In genomic region chr2:6261718-6262117, GRCm38 (mm10) we compare ENCODE assay signal across 13 mouse cellular contexts. TPM values are rescaled to one million over a fixed set of nuclear protein-coding genes. Genes with fewer than 3 reads are reported as not detected.
A peak's percentile ranks its signal among the peaks of the same experiment; 100 is the strongest.
DNase-seq lines count a peak whose midpoint lies in the region; ATAC-seq and TF ChIP-seq lines count a peak whose summit lies in the region.
"Had no signal": no experiment of that assay in that cellular context is flagged by ENCODE, and none has a peak within 500 bp of the region (broad histone marks: within the 10 kb centered on the region; RNA-seq: fewer than 3 reads in every experiment).

No protein-coding gene starts in this region.

- no peak for ATAC-seq in heart, postnatal 0 days (ENCODE audit: insufficient read depth, low read depth)
- ATAC-seq in forebrain, embryonic 11.5 days (replicated peaks; ENCODE audit: low FRiP score) = peak; percentile 22; the same call in 1 of the 2 replicates
- no peak; the same call in 1 of the 2 replicates for ATAC-seq in neural tube, embryonic 12.5 days (ENCODE audit: low FRiP score, low read depth)
- no peak for ATAC-seq in activated CD4-positive, CD25-positive, alpha-beta regulatory T cell, adult 4 months
- ATAC-seq: CD4-positive, CD25-positive, alpha-beta regulatory T cell, adult 4 months; Patski had no signal

- no peak for TF ChIP-seq EP300 in heart, postnatal 0 days (IDR thresholded peaks at IDR 0.05; ENCODE audit: low read depth)

- peak overlapping the region; percentile 66 for H3K27ac ChIP-seq in heart, postnatal 0 days (ENCODE audit: low read depth)
- H3K27ac ChIP-seq in forebrain, embryonic 11.5 days (ENCODE audit: low read depth, low read length) = no peak overlapping the region; the same call in 1 of the 2 replicates
- H3K27ac ChIP-seq in limb, embryonic 10.5 days = peak overlapping the region; percentile 61; the same call in 1 of the 2 replicates
- H3K27ac ChIP-seq in neural tube, embryonic 12.5 days = peak overlapping the region; percentile 43; the same call in 1 of the 2 replicates

- no peak overlapping the region for H3K4me2 ChIP-seq in heart, postnatal 0 days (ENCODE audit: low read depth, low read length)
- H3K4me2 ChIP-seq in forebrain, embryonic 11.5 days (ENCODE audit: low read depth, low read length, severe bottlenecking) = no peak overlapping the region; the same call in 1 of the 2 replicates
- H3K4me2 ChIP-seq in neural tube, embryonic 12.5 days (replicated peaks) = 0 out of 2 replicates have a peak overlapping the region, but pooled peaks have one; percentile 15
- H3K4me2 ChIP-seq: lung, embryonic 15.5 days had no signal

- TF ChIP-seq CTCF in heart, postnatal 0 days (IDR thresholded peaks at IDR 0.05; ENCODE audit: low read depth) = no peak

- WGBS in heart, postnatal 0 days = 79% methylated on average over 9 of the region's 9 CpGs
- 44% methylated on average over 9 of the region's 9 CpGs for WGBS in forebrain, embryonic 11.5 days
- WGBS in limb, embryonic 10.5 days = 82% methylated on average over 9 of the region's 9 CpGs
- whole genome bisulfite sequencing in neural tube, embryonic 12.5 days = 66% methylated on average over 9 of the region's 9 CpGs

- no peak for DNase-seq in heart, postnatal 0 days (ENCODE audit: low spot score)
- no peak for DNase-seq in heart, postnatal 25 days (ENCODE audit: low spot score)
- DNase-seq in forebrain, embryonic 11.5 days (ENCODE audit: low spot score) = no peak
- DNase-seq in limb, embryonic 10.5 days (ENCODE audit: low spot score) = no peak
- no peak for DNase-seq in thymus, postnatal 4 days
- DNase-seq in frontal cortex, postnatal 25 days (ENCODE audit: low spot score in 2 of 2) = no peak
- DNase-seq: cerebellum, adult 11 months; right cerebral cortex, adult 18-20 months had no signal

- no peak overlapping the region for H3K4me3 ChIP-seq in heart, postnatal 0 days (ENCODE audit: low read depth, low read length)
- no peak overlapping the region for H3K4me3 ChIP-seq in forebrain, embryonic 11.5 days (ENCODE audit: low read depth, low read length)
- H3K4me3 ChIP-seq in limb, embryonic 10.5 days = no peak overlapping the region
- H3K4me3 ChIP-seq in neural tube, embryonic 12.5 days = no peak overlapping the region
- H3K4me3 ChIP-seq: lung, embryonic 15.5 days had no signal

- no peaks in the 10 kb centered on the region for H3K36me3 ChIP-seq in heart, postnatal 0 days (replicated peaks; ENCODE audit: control insufficient read depth, insufficient read depth, low read length)
- no peaks in the 10 kb centered on the region for H3K36me3 ChIP-seq in forebrain, embryonic 11.5 days (ENCODE audit: control insufficient read depth, insufficient read depth, low read length)
- no peaks in the 10 kb centered on the region for H3K36me3 ChIP-seq in limb, embryonic 10.5 days
- no peaks in the 10 kb centered on the region for H3K36me3 ChIP-seq in neural tube, embryonic 12.5 days
- H3K36me3 ChIP-seq: lung, embryonic 15.5 days had no signal

- H3K9ac ChIP-seq in heart, postnatal 0 days (replicated peaks; ENCODE audit: low read depth, low read length) = no peak overlapping the region
- no peak overlapping the region for H3K9ac ChIP-seq in forebrain, embryonic 11.5 days (ENCODE audit: low read length)
- H3K9ac ChIP-seq in neural tube, embryonic 12.5 days = no peak overlapping the region
- H3K9ac ChIP-seq: lung, embryonic 15.5 days had no signal

- intact Hi-C loops in heart, postnatal 25 days (cut with DNase I) = no loop called here

- no peaks in the 10 kb centered on the region for H3K9me3 ChIP-seq in heart, postnatal 0 days (replicated peaks; ENCODE audit: control insufficient read depth, low read length)
- peaks cover 6% of the 10 kb centered on the region for H3K9me3 ChIP-seq in forebrain, embryonic 11.5 days (ENCODE audit: control insufficient read depth, low read length)
- H3K9me3 ChIP-seq in limb, embryonic 10.5 days (replicated peaks) = no peaks in the 10 kb centered on the region
- H3K9me3 ChIP-seq in neural tube, embryonic 12.5 days = peaks cover 7% of the 10 kb centered on the region; the same call in 1 of the 2 replicates
- H3K9me3 ChIP-seq: lung, embryonic 15.5 days had no signal

- H3K27me3 ChIP-seq in heart, postnatal 0 days (ENCODE audit: control insufficient read depth, insufficient read depth, low read length) = no peaks in the 10 kb centered on the region
- H3K27me3 ChIP-seq in forebrain, embryonic 11.5 days (ENCODE audit: control insufficient read depth, insufficient read depth, low read length) = peaks cover 72% of the 10 kb centered on the region
- no peaks in the 10 kb centered on the region for H3K27me3 ChIP-seq in limb, embryonic 10.5 days (ENCODE audit: low read depth, poor library complexity, severe bottlenecking)
- peaks cover 12% of the 10 kb centered on the region; the same call in 1 of the 2 replicates for H3K27me3 ChIP-seq in neural tube, embryonic 12.5 days (replicated peaks)
- H3K27me3 ChIP-seq: lung, embryonic 15.5 days; Patski had no signal

- H3K4me1 ChIP-seq in heart, postnatal 0 days (ENCODE audit: control insufficient read depth, insufficient read depth) = peaks cover 13% of the 10 kb centered on the region
- no peaks in the 10 kb centered on the region for H3K4me1 ChIP-seq in forebrain, embryonic 11.5 days (replicated peaks; ENCODE audit: control insufficient read depth, insufficient read depth, low read length)
- peaks cover 7% of the 10 kb centered on the region; the same call in 1 of the 2 replicates for H3K4me1 ChIP-seq in limb, embryonic 10.5 days
- H3K4me1 ChIP-seq in neural tube, embryonic 12.5 days = peaks cover 6% of the 10 kb centered on the region; the same call in 1 of the 2 replicates

RNA-seq across cellular contexts. Expression of gene Echdc3, which starts 48.9 kb away (rescaled TPM):
- 17.3 and 27.4 TPM in 2 replicates for total RNA-seq in heart, postnatal 0 days (2014; rRNA removed; ENCODE audit: low replicate concordance)
- 16.9 and 17.7 TPM in 2 replicates for polyA plus RNA-seq in heart, postnatal 0 days (2015; fragmentation: Nextera tagmentation; extraction: Ambion mirVana)
- 10 to 100 TPM; 20.1 to 22.1 TPM for total RNA-seq in heart, postnatal 25 days (2021)
- polyA plus RNA-seq in forebrain, embryonic 11.5 days (2014; fragmentation: Nextera tagmentation; extraction: Ambion mirVana) = 2.3 and 2.9 TPM in 2 replicates
- 4.0 and 4.2 TPM in 2 replicates for polyA plus RNA-seq in limb, embryonic 10.5 days (2016; fragmentation: Nextera tagmentation; extraction: Ambion mirVana)
- polyA plus RNA-seq in neural tube, embryonic 12.5 days (2016; fragmentation: Nextera tagmentation; extraction: Ambion mirVana) = 1.5 and 1.9 TPM in 2 replicates
- not detected for polyA plus RNA-seq in activated CD4-positive, CD25-positive, alpha-beta regulatory T cell, adult 4 months (2017; shearing (Covaris generic))
- polyA plus RNA-seq: CD4-positive, CD25-positive, alpha-beta regulatory T cell, adult 4 months had no signal
